Mouse (Mus musculus) hindbrain, embryonic 15.5 days (tissue): ENCODE data around the gene Acvr1. TPM values are rescaled to one million over a fixed set of nuclear protein-coding genes. Genes with fewer than 3 reads are reported as not detected.

ENCODE experiments used
- ATAC-seq: fragments of 200-750 bp; cut with Nextera tagmentation; 2 replicates; pipeline ENCODE4 v1.8.0; 2017; ENCODE audit warnings: low read depth, moderate number of reproducible peaks, moderate TSS enrichment; ENCODE audit not compliant: low FRiP score
- H3K27ac ChIP-seq: fragments of 300-500 bp; sonication (generic); replicated peaks from 2 replicates; pipeline ENCODE4 v1.5.1; 2015; ENCODE audit warnings: mild to moderate bottlenecking, inconsistent platforms
- H3K27me3 ChIP-seq: fragments of 300-500 bp; sonication (generic); 2 replicates; pipeline ENCODE4 v1.6.1; 2015; ENCODE audit warnings: control low read depth, inconsistent platforms
- H3K36me3 ChIP-seq: fragments of 300-500 bp; sonication (generic); 2 replicates; pipeline ENCODE4 v1.6.1; 2015; ENCODE audit warnings: control low read depth, inconsistent platforms
- H3K4me1 ChIP-seq: fragments of 300-500 bp; sonication (generic); replicated peaks from 2 replicates; pipeline ENCODE4 v1.6.1; 2015; ENCODE audit warnings: control low read depth, inconsistent platforms
- H3K4me2 ChIP-seq: fragments of 300-500 bp; sonication (generic); 2 replicates; pipeline ENCODE4 v1.6.1; 2015; ENCODE audit warnings: moderate library complexity, mild to moderate bottlenecking, inconsistent platforms
- H3K4me3 ChIP-seq: fragments of 300-500 bp; sonication (generic); 2 replicates; pipeline ENCODE4 v1.5.1; 2015; ENCODE audit warnings: mild to moderate bottlenecking, inconsistent platforms
- H3K9ac ChIP-seq: fragments of 300-500 bp; sonication (generic); 2 replicates; pipeline ENCODE4 v1.6.1; 2015; ENCODE audit warnings: inconsistent platforms
- H3K9me3 ChIP-seq: fragments of 300-500 bp; sonication (generic); 2 replicates; pipeline ENCODE4 v1.6.1; 2016; ENCODE audit warnings: control low read depth, inconsistent platforms
- WGBS: fragments of 180-500 bp; shearing (Covaris S2); methylation state at CpG from one replicate; pipeline ENCODE4 v1.1.7; 2015; 5-methylcytosine and 5-hydroxymethylcytosine counted together
- polyA plus RNA-seq: library from polyadenylated mRNA; unstranded; fragments of >200 nt; fragmentation: Nextera tagmentation; extraction: Ambion mirVana; gene quantifications from 2 replicates; pipeline ENCODE4 v1.2.1, GENCODE M21; 2015

The Acvr1 gene
- 4.5 and 5.0 TPM in 2 replicates for polyA plus RNA-seq

DNA sequence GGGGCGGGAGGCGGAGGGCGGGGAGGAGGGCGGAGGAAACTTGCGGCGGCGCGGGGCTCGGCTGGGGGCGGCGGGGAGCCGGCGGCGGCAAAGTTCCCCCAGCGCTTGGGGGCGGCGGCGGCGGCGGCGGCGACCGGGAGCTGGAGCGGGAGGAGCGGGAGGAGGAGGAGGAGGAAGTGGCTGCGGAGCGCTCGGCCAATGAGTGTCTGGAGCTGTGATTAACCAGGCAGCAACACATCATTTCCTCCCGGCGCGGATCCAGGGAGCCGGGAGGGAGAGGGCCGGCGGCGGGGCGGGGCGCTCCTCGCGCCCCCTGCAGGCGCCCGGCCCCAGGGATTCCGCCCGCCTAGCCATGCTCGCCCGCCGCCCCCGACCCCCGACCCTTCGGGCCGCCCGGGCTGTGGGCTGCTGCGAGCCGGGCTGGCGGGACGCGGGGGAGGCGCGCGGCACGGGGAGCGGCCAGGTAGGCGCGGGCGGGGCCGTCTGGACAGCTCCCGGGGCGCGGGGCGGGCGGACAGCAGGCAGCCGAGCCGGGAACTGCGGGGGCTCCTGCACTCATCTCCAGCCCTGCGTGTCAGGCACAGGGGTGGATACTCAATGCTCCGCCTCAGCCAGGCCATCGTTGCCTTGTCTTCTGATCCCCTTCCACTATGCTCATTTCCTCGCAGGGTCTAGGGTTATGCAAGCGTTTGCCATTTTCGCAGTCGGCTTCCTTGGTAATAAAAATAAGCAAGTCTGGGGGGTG lies at the start of gene Acvr1, which contains the start of gene Upp2:
TSS of gene Acvr1 (minus strand) at position 92 of the 745 bp plus-strand sequence.
TSS of gene Upp2 (plus strand) at position 233 of the 745 bp plus-strand sequence.
- no peaks in the 10 kb centered on the region for H3K9me3 ChIP-seq
- peak within 1 kb of the TSS; percentile 75 for H3K4me3 ChIP-seq
- H3K27ac ChIP-seq: peak within 1 kb of the TSS; percentile 99
- no peaks in the 10 kb centered on the region for H3K27me3 ChIP-seq
- peak within 1 kb of the TSS; percentile 69 for H3K4me2 ChIP-seq
- peak; percentile 95 for ATAC-seq
- no peaks in the 10 kb centered on the region for H3K36me3 ChIP-seq
- peaks cover 56% of the 10 kb centered on the region for H3K4me1 ChIP-seq
- WGBS: 1% methylated on average over 36 of the region's 80 CpGs
- peak within 1 kb of the TSS; percentile 90 for H3K9ac ChIP-seq

GRCm38 (mm10) chr2:58615766-58616165 lies 48.8 kb upstream of the Acvr1 start:
- WGBS: 92% methylated on average over 5 of the region's 5 CpGs
- Histone ChIP-seq H3K36me3 (no peaks in the 10 kb centered on the region), H3K4me2 (no peak overlapping the region), H3K9me3 (no peaks in the 10 kb centered on the region), H3K9ac (no peak overlapping the region), H3K4me3 (no peak overlapping the region), H3K27me3 (no peaks in the 10 kb centered on the region), H3K27ac (no peak overlapping the region), H3K4me1 (no peaks in the 10 kb centered on the region)
- ATAC-seq: no peak

- Histone ChIP-seq H3K4me3 (no peak overlapping the region), H3K27me3 (no peaks in the 10 kb centered on the region), H3K4me2 (no peak overlapping the region), H3K27ac (no peak overlapping the region), H3K9ac (no peak overlapping the region), H3K4me1 (no peaks in the 10 kb centered on the region), H3K36me3 (no peaks in the 10 kb centered on the region), H3K9me3 (no peaks in the 10 kb centered on the region)
- ATAC-seq: no peak
- WGBS: 91% methylated on average over 8 of the region's 8 CpGs
These were observed 47.9 kb upstream of the Acvr1 start for GRCm38 (mm10) chr2:58614851-58615250.

DNA sequence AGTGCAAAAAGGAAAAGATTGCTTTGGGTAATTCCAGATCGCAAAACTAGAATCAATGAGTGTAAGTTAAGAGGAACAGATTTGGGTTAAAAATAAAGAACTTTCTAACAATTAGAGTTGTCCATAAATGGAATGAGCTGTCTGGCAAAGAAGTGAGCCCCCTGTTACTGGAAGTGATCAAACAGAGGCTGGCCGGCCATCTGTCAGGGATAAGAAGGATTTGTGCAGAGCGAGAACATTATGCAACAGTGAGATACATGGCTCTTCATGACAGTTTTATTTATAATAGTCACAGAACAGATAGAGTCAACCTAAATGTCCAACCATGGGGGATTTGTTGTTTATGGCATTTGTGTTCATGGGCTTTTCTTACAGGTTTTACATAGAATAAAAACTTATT lies 46.8 kb upstream of the Acvr1 start:
- Histone ChIP-seq H3K4me2 (no peak overlapping the region), H3K27ac (no peak overlapping the region), H3K27me3 (no peaks in the 10 kb centered on the region), H3K9me3 (no peaks in the 10 kb centered on the region), H3K9ac (no peak overlapping the region), H3K36me3 (no peaks in the 10 kb centered on the region), H3K4me1 (no peaks in the 10 kb centered on the region), H3K4me3 (no peak overlapping the region)
- no peak for ATAC-seq
- 91% methylated on average over 3 of the region's 3 CpGs for WGBS

DNA sequence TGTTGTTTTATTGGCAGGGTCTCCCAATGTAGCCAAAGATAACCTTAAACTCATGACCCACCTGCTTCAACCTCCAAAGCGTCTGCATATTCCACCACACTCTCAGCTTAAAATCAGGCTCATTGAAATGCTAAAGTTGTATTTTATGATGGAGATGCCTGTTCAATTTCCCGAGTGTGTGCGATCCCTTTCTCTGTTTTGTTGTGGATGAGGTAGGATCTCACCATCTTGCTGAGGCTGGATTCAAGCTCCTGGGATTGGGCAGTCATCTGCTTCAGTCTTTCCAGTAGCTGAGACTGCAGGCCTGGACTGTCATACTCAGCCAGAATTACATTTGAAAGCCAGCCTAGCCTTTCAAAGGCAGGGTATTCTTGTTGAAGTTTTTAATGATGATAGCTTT lies 37.8 kb upstream of the Acvr1 start:
- no peaks in the 10 kb centered on the region for H3K27me3 ChIP-seq
- WGBS: 96% methylated on average over 3 of the region's 3 CpGs
- no peak overlapping the region for H3K4me3 ChIP-seq
- H3K4me1 ChIP-seq: no peaks in the 10 kb centered on the region
- no peak for ATAC-seq
- no peak overlapping the region for H3K4me2 ChIP-seq
- H3K27ac ChIP-seq: no peak overlapping the region
- H3K36me3 ChIP-seq: no peaks in the 10 kb centered on the region
- no peak overlapping the region for H3K9ac ChIP-seq
- H3K9me3 ChIP-seq: no peaks in the 10 kb centered on the region

GRCm38 (mm10) chr2:58603379-58603778 lies 36.4 kb upstream of the Acvr1 start:
- Histone ChIP-seq H3K9me3 (no peaks in the 10 kb centered on the region), H3K4me3 (no peak overlapping the region), H3K9ac (no peak overlapping the region), H3K27ac (no peak overlapping the region), H3K4me1 (no peaks in the 10 kb centered on the region), H3K27me3 (no peaks in the 10 kb centered on the region), H3K4me2 (no peak overlapping the region), H3K36me3 (no peaks in the 10 kb centered on the region)
- 62% methylated on average over 3 of the region's 3 CpGs for WGBS
- no peak for ATAC-seq

- ATAC-seq: no peak
These were observed 34.4 kb upstream of the Acvr1 start for GRCm38 (mm10) chr2:58601382-58601781.

DNA sequence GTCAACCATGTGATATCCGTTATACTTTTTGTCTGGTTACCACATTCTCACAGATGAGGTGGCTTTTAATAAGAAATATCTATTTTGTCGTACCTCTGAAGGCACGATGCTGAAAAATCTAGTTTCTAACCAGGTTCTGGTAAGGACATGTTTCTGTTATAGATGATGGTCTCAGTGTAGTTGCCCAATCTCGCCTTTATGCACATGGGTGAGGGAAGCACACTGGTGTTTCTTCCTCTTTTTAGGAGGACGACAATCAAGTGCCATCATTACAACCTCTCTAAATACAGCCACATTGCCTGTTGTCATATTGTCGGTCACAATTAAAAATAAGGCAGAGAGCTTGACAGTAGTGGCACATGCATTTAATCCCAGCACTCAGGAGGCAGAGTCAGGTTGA lies 32.7 kb upstream of the Acvr1 start:
- ATAC-seq: no peak
- Histone ChIP-seq H3K27ac (no peak overlapping the region), H3K9me3 (no peaks in the 10 kb centered on the region), H3K4me2 (no peak overlapping the region), H3K27me3 (no peaks in the 10 kb centered on the region), H3K4me1 (0 out of 2 replicates have a peak, but pooled peaks cover 2% of the 10 kb centered on the region), H3K4me3 (no peak overlapping the region), H3K9ac (no peak overlapping the region), H3K36me3 (no peaks in the 10 kb centered on the region)
- WGBS: 95% methylated on average over 6 of the region's 6 CpGs

More at GRCm38 (mm10) chr2:58601382-58601781, 34.4 kb upstream of the Acvr1 start:
- Histone ChIP-seq H3K27me3 (no peaks in the 10 kb centered on the region), H3K9me3 (no peaks in the 10 kb centered on the region), H3K4me1 (0 out of 2 replicates have a peak, but pooled peaks cover 2% of the 10 kb centered on the region), H3K27ac (no peak overlapping the region), H3K36me3 (no peaks in the 10 kb centered on the region), H3K4me2 (no peak overlapping the region), H3K9ac (no peak overlapping the region), H3K4me3 (no peak overlapping the region)
- 72% methylated on average over 4 of the region's 4 CpGs for WGBS

GRCm38 (mm10) chr2:58597556-58597955 lies 30.6 kb upstream of the Acvr1 start:
- no peak overlapping the region for H3K9ac ChIP-seq
- no peaks in the 10 kb centered on the region for H3K36me3 ChIP-seq
- no peaks in the 10 kb centered on the region for H3K27me3 ChIP-seq
- no peak overlapping the region for H3K4me2 ChIP-seq
- no peak overlapping the region for H3K27ac ChIP-seq
- H3K4me3 ChIP-seq: no peak overlapping the region
- no peak; the same call in 1 of the 2 replicates for ATAC-seq
- no peaks in the 10 kb centered on the region for H3K9me3 ChIP-seq
- 83% methylated on average over 3 of the region's 3 CpGs for WGBS
- H3K4me1 ChIP-seq: 0 out of 2 replicates have a peak, but pooled peaks cover 2% of the 10 kb centered on the region

- Histone ChIP-seq H3K27me3 (no peaks in the 10 kb centered on the region), H3K36me3 (no peaks in the 10 kb centered on the region), H3K4me2 (no peak overlapping the region), H3K27ac (no peak overlapping the region), H3K9me3 (no peaks in the 10 kb centered on the region), H3K9ac (no peak overlapping the region), H3K4me1 (0 out of 2 replicates have a peak, but pooled peaks cover 2% of the 10 kb centered on the region), H3K4me3 (no peak overlapping the region)
- 67% methylated on average over 17 of the region's 17 CpGs for WGBS
- ATAC-seq: no peak
These were observed 29.9 kb upstream of the Acvr1 start for GRCm38 (mm10) chr2:58596774-58597342.

GRCm38 (mm10) chr2:58595350-58595749 lies 28.4 kb upstream of the Acvr1 start:
- H3K4me1 ChIP-seq: 0 out of 2 replicates have a peak, but pooled peaks cover 2% of the 10 kb centered on the region
- H3K27ac ChIP-seq: no peak overlapping the region
- ATAC-seq: no peak
- no peak overlapping the region for H3K4me3 ChIP-seq
- 71% methylated on average over 9 of the region's 9 CpGs for WGBS
- H3K36me3 ChIP-seq: no peaks in the 10 kb centered on the region
- H3K4me2 ChIP-seq: no peak overlapping the region
- H3K9me3 ChIP-seq: no peaks in the 10 kb centered on the region
- no peak overlapping the region for H3K9ac ChIP-seq
- H3K27me3 ChIP-seq: no peaks in the 10 kb centered on the region

DNA sequence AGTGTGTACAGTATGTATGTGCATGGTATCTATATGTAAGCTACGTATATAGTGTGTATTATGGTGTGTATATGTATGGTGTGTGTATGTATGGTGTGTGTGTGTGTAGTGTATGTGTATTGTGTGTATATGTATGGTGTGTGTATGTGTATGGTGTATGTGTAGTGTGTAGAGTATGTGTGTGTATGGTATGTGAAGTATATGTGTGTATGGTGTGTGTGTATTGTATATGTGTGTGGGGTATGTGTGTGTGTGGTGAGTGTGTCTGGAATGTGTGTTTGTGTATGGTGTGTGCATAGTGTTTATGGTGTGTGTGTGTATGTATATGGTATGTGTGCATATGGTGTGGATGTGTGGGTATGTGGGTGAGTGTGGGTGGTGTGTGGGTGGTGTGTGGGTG lies 23.1 kb upstream of the Acvr1 start:
- no peak; the same call in 1 of the 2 replicates for ATAC-seq
- H3K4me3 ChIP-seq: no peak overlapping the region
- no peak overlapping the region for H3K27ac ChIP-seq
- no peaks in the 10 kb centered on the region for H3K36me3 ChIP-seq
- H3K4me2 ChIP-seq: no peak overlapping the region
- no peaks in the 10 kb centered on the region for H3K27me3 ChIP-seq
- H3K9me3 ChIP-seq: no peaks in the 10 kb centered on the region
- H3K4me1 ChIP-seq: no peaks in the 10 kb centered on the region
- WGBS: 97% methylated on average over 1 of the region's 1 CpGs
- H3K9ac ChIP-seq: no peak overlapping the region
